Mouse (Mus musculus): Measurements from ENCODE around the gene Ackr1. TPM values are rescaled to one million over a fixed set of nuclear protein-coding genes. Genes with fewer than 3 reads are reported as not detected.

The Ackr1 gene
- polyA plus RNA-seq (2012; ENCODE audit: insufficient read depth, insufficient read length, missing spikeins) = 2.1 and 11.6 TPM in 2 replicates

GRCm38 (mm10) chr1:173333312-173334253 lies at the start of gene Ackr1:
Gene Ackr1, minus strand, starts transcription at chr1:173333750.
- Histone ChIP-seq H3K4me1 (ENCODE audit: control insufficient read depth, insufficient read depth, insufficient read length, low read length) (no peaks in the 10 kb centered on the region), H3K27ac (replicated peaks; ENCODE audit: low read depth, low read length) (no peak within 1 kb of the TSS)

GRCm38 (mm10) chr1:173381436-173381835 lies 47.9 kb upstream of the Ackr1 start:
- H3K27ac ChIP-seq (replicated peaks; ENCODE audit: low read depth, low read length) = no peak overlapping the region
- H3K4me1 ChIP-seq (ENCODE audit: control insufficient read depth, insufficient read depth, insufficient read length, low read length) = no peaks in the 10 kb centered on the region
- no peak overlapping the region for H3K4me3 ChIP-seq (ENCODE audit: insufficient read depth, low read depth, low read length)

More at GRCm38 (mm10) chr1:173333312-173334253, at the start of gene Ackr1:
- no peak within 1 kb of the TSS for H3K4me3 ChIP-seq (ENCODE audit: insufficient read depth, low read depth, low read length)

- no peaks in the 10 kb centered on the region for H3K4me1 ChIP-seq (ENCODE audit: control insufficient read depth, insufficient read depth, insufficient read length, low read length)
- no peak overlapping the region for H3K27ac ChIP-seq (replicated peaks; ENCODE audit: low read depth, low read length)
- no peak overlapping the region for H3K4me3 ChIP-seq (ENCODE audit: insufficient read depth, low read depth, low read length)
These were observed 44.0 kb upstream of the Ackr1 start for GRCm38 (mm10) chr1:173377380-173378112.

- Histone ChIP-seq H3K4me3 (ENCODE audit: insufficient read depth, low read depth, low read length) (no peak overlapping the region), H3K27ac (replicated peaks; ENCODE audit: low read depth, low read length) (no peak overlapping the region), H3K4me1 (ENCODE audit: control insufficient read depth, insufficient read depth, insufficient read length, low read length) (no peaks in the 10 kb centered on the region)
These were observed 40.5 kb upstream of the Ackr1 start for GRCm38 (mm10) chr1:173374020-173374419.

GRCm38 (mm10) chr1:173371586-173371985 lies 38.0 kb upstream of the Ackr1 start:
- Histone ChIP-seq H3K4me1 (ENCODE audit: control insufficient read depth, insufficient read depth, insufficient read length, low read length) (no peaks in the 10 kb centered on the region), H3K27ac (replicated peaks; ENCODE audit: low read depth, low read length) (no peak overlapping the region), H3K4me3 (ENCODE audit: insufficient read depth, low read depth, low read length) (no peak overlapping the region)

- no peaks in the 10 kb centered on the region for H3K4me1 ChIP-seq (ENCODE audit: control insufficient read depth, insufficient read depth, insufficient read length, low read length)
- no peak overlapping the region for H3K27ac ChIP-seq (replicated peaks; ENCODE audit: low read depth, low read length)
- H3K4me3 ChIP-seq (ENCODE audit: insufficient read depth, low read depth, low read length) = no peak overlapping the region
These were observed 36.9 kb upstream of the Ackr1 start for GRCm38 (mm10) chr1:173370456-173370855.

- Histone ChIP-seq H3K27ac (replicated peaks; ENCODE audit: low read depth, low read length) (no peak overlapping the region), H3K4me3 (ENCODE audit: insufficient read depth, low read depth, low read length) (no peak overlapping the region), H3K4me1 (ENCODE audit: control insufficient read depth, insufficient read depth, insufficient read length, low read length) (no peaks in the 10 kb centered on the region)
These were observed 36.1 kb upstream of the Ackr1 start for GRCm38 (mm10) chr1:173369611-173370010.

- H3K4me1 ChIP-seq (ENCODE audit: control insufficient read depth, insufficient read depth, insufficient read length, low read length) = no peaks in the 10 kb centered on the region
- H3K27ac ChIP-seq (replicated peaks; ENCODE audit: low read depth, low read length) = no peak within 1 kb of the TSS
- H3K4me3 ChIP-seq (ENCODE audit: insufficient read depth, low read depth, low read length) = peak within 1 kb of the TSS; percentile 43
These were observed 34.0 kb upstream of the Ackr1 start, which contains the start of gene Cadm3 for GRCm38 (mm10) chr1:173367356-173368046. Gene Cadm3, minus strand, starts transcription at chr1:173367695.

GRCm38 (mm10) chr1:173366701-173367355 lies 33.3 kb upstream of the Ackr1 start:
- Histone ChIP-seq H3K4me3 (ENCODE audit: insufficient read depth, low read depth, low read length) (peak overlapping the region; percentile 43), H3K4me1 (ENCODE audit: control insufficient read depth, insufficient read depth, insufficient read length, low read length) (no peaks in the 10 kb centered on the region), H3K27ac (replicated peaks; ENCODE audit: low read depth, low read length) (no peak overlapping the region)

- Histone ChIP-seq H3K4me3 (ENCODE audit: insufficient read depth, low read depth, low read length) (peak overlapping the region; percentile 14; the same call in 1 of the 2 replicates), H3K4me1 (ENCODE audit: control insufficient read depth, insufficient read depth, insufficient read length, low read length) (no peaks in the 10 kb centered on the region), H3K27ac (replicated peaks; ENCODE audit: low read depth, low read length) (no peak overlapping the region)
These were observed 32.4 kb upstream of the Ackr1 start for GRCm38 (mm10) chr1:173365970-173366409.

- Histone ChIP-seq H3K4me1 (ENCODE audit: control insufficient read depth, insufficient read depth, insufficient read length, low read length) (no peaks in the 10 kb centered on the region), H3K4me3 (ENCODE audit: insufficient read depth, low read depth, low read length) (no peak overlapping the region), H3K27ac (replicated peaks; ENCODE audit: low read depth, low read length) (no peak overlapping the region)
These were observed 30.7 kb upstream of the Ackr1 start for GRCm38 (mm10) chr1:173364125-173364800.

- H3K27ac ChIP-seq (replicated peaks; ENCODE audit: low read depth, low read length) = no peak overlapping the region
- no peaks in the 10 kb centered on the region for H3K4me1 ChIP-seq (ENCODE audit: control insufficient read depth, insufficient read depth, insufficient read length, low read length)
- no peak overlapping the region for H3K4me3 ChIP-seq (ENCODE audit: insufficient read depth, low read depth, low read length)
These were observed 29.9 kb upstream of the Ackr1 start for GRCm38 (mm10) chr1:173363436-173363835.

GRCm38 (mm10) chr1:173361651-173362050 lies 28.1 kb upstream of the Ackr1 start:
- Histone ChIP-seq H3K4me1 (ENCODE audit: control insufficient read depth, insufficient read depth, insufficient read length, low read length) (no peaks in the 10 kb centered on the region), H3K27ac (replicated peaks; ENCODE audit: low read depth, low read length) (no peak overlapping the region), H3K4me3 (ENCODE audit: insufficient read depth, low read depth, low read length) (no peak overlapping the region)
